Mouse (Mus musculus): ENCODE results near the gene Slc30a9. TPM values are rescaled to one million over a fixed set of nuclear protein-coding genes. Genes with fewer than 3 reads are reported as not detected.

Slc30a9 gene
- polyA plus RNA-seq, 1 experiment from 2014 or later = 94.4 TPM

GRCm38 (mm10) chr5:67400608-67401480, 94.1 kb downstream of the Slc30a9 start:
- H3K4me2 ChIP-seq (replicated peaks) = peak overlapping the region; percentile 55
- no peaks in the 10 kb centered on the region for H3K36me3 ChIP-seq
- no peak overlapping the region for H3K9ac ChIP-seq
- H3K9me3 ChIP-seq = no peaks in the 10 kb centered on the region
- H3K27me3 ChIP-seq (replicated peaks) = no peaks in the 10 kb centered on the region
- H3K4me3 ChIP-seq (replicated peaks) = no peak overlapping the region
- 49% methylated on average over 12 of the region's 12 CpGs for WGBS
- peaks cover 6% of the 10 kb centered on the region; the same call in 1 of the 2 replicates for H3K4me1 ChIP-seq (replicated peaks)
- ATAC-seq = peak; percentile 62
- no peak overlapping the region for H3K27ac ChIP-seq

DNA sequence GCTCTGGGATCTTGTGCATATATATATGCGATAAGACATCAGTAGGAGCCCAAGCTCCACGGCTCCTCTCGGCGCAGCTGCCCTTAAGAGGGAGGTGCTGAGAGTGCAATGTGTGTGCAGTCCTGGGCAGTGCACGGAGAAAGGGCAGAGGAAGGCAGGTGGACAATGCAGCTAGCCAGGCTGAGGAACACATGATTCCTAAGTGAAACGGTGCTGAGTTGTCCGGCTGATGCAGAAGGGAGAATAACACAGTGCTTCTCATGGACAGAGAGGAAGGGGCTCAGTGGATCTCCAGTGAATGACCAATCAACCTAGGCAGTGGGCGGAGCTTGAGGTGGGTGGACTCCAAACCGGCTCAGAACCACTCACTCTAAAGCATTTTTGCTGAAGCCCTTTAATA, 94.9 kb downstream of the Slc30a9 start:
- no peak overlapping the region for H3K27ac ChIP-seq
- peak overlapping the region; percentile 55 for H3K4me2 ChIP-seq (replicated peaks)
- 34% methylated on average over 9 of the region's 9 CpGs for WGBS
- no peaks in the 10 kb centered on the region for H3K27me3 ChIP-seq (replicated peaks)
- ATAC-seq = peak; percentile 76
- no peaks in the 10 kb centered on the region for H3K36me3 ChIP-seq
- H3K4me3 ChIP-seq (replicated peaks) = peak overlapping the region; percentile 19; the same call in 1 of the 2 replicates
- no peaks in the 10 kb centered on the region for H3K9me3 ChIP-seq
- no peak overlapping the region for H3K9ac ChIP-seq
- peaks cover 6% of the 10 kb centered on the region; the same call in 1 of the 2 replicates for H3K4me1 ChIP-seq (replicated peaks)

DNA sequence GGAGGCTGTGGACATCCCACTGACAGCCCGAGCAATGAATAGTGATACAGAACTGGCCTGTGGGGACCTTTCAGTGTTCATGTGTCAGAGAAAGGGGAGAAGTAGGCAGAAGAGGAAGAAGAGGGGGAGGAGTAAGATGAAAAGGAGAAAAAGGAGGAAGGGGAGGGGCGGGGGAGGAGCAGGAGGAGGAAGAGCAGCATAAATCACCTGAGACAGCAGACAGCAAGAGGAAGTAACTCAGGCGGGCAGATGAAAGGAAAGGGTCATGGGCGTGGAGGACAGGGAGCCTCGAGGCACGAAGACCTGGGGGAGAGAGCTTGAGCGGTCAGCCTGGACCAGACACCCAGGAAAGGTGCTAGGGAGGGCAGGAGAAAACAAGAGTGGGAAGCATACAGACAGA, 97.6 kb downstream of the Slc30a9 start:
- Histone ChIP-seq H3K4me1 (replicated peaks) (peaks cover 6% of the 10 kb centered on the region; the same call in 1 of the 2 replicates), H3K4me3 (replicated peaks) (no peak overlapping the region), H3K9me3 (no peaks in the 10 kb centered on the region), H3K36me3 (no peaks in the 10 kb centered on the region), H3K27me3 (replicated peaks) (no peaks in the 10 kb centered on the region), H3K27ac (no peak overlapping the region), H3K9ac (no peak overlapping the region), H3K4me2 (replicated peaks) (no peak overlapping the region)
- WGBS = 40% methylated on average over 7 of the region's 7 CpGs
- no peak for ATAC-seq

GRCm38 (mm10) chr5:67404919-67405318, 98.2 kb downstream of the Slc30a9 start:
- Histone ChIP-seq H3K27ac (no peak overlapping the region), H3K36me3 (no peaks in the 10 kb centered on the region), H3K9ac (no peak overlapping the region), H3K9me3 (no peaks in the 10 kb centered on the region), H3K4me2 (replicated peaks) (no peak overlapping the region), H3K27me3 (replicated peaks) (no peaks in the 10 kb centered on the region), H3K4me3 (replicated peaks) (no peak overlapping the region), H3K4me1 (replicated peaks) (peaks cover 6% of the 10 kb centered on the region; the same call in 1 of the 2 replicates)
- WGBS = 76% methylated on average over 9 of the region's 9 CpGs
- no peak for ATAC-seq

Other genes with a start within 250 kb of the Slc30a9 start
- 24.1 and 27.7 TPM in 2 replicates for gene Phox2b, start 207.7 kb upstream of the Slc30a9 start, polyA plus RNA-seq (2015; fragmentation: Nextera tagmentation; extraction: Ambion mirVana)
- 115 and 116 TPM in 2 replicates for gene Tmem33, start 46.4 kb upstream of the Slc30a9 start, polyA plus RNA-seq (2015; fragmentation: Nextera tagmentation; extraction: Ambion mirVana)
- gene Bend4, start 121.4 kb downstream of the Slc30a9 start, polyA plus RNA-seq (2015; fragmentation: Nextera tagmentation; extraction: Ambion mirVana) = 3.5 and 3.7 TPM in 2 replicates